Mouse (Mus musculus): ENCODE data around the gene Rsrc1.

DNA sequence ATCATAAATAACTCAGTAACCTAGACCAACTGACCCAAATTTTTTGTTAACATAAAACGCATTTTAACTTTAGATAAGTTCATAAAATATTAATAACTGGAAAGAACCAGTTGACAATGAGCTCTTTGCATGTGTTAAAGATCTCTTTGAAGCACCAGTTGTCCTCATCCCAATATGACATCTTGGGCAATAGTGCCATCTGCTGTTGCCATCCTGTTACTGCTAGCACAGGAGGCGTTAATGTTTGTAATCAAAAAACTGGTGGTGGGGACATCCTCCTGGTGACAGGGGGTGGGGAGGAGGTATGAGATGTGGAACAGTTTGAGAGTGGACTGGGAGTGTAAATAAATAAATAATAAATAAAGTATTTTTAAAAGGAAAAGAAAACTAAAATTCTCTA lies 363.4 kb downstream of the Rsrc1 start:
- TF ChIP-seq CTCF (IDR thresholded peaks at IDR 0.05; ENCODE audit: control insufficient read depth, insufficient read depth, low read length) = no peak
- no peak for TF ChIP-seq POLR2A (IDR thresholded peaks at IDR 0.05; ENCODE audit: borderline replicate concordance, control insufficient read depth, low read depth, low read length)

Measured in bone marrow, adult 2 months (tissue).